Mouse (Mus musculus) heart, postnatal 10 days (tissue): ENCODE measurements around the gene Reep6. TPM values are rescaled to one million over a fixed set of nuclear protein-coding genes. Genes with fewer than 3 reads are reported as not detected.

ENCODE experiments used
- DNase-seq, 2 experiments: peaks; one replicate each; pipeline ENCODE4 v3.0.0; 2021
- intact Hi-C: fragments of 180-260 bp; cut with DNase I; formaldehyde crosslinking; loops from one replicate; pipeline ENCODE4 v1.15.1; 2025
- microRNA-seq, 2 experiments: library from miRNA; unstranded; fragments of <30 nt; microRNA quantifications; one replicate each; pipeline ENCODE4 v1.2.0; 2022
- total RNA-seq, 2 experiments: library from RNA; stranded (reverse); gene quantifications; 2 replicates each; pipeline ENCODE4 v1.2.3; 2021

Reep6 gene
- total RNA-seq, 2 experiments from 2014 or later, result 2.2 to 2.4 TPM

DNA sequence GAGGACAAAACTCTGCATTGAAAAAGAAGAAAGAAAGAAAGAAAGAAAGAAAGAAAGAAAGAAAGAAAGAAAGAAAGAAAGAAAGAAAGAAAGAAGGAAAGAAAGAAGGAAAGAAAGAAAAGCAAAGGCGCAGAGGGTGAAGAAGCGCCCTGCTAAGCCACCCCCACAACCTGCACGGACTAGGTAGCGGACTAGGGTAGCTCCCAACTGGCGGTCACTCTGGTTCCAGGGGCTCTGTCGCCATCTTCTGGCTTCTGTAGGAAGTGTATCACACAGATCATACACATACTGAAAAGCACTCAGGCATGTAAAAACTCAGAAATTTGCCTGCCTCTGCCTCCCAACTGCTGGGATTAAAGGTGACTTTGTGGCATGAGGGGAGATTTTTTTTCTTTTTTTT lies 44.3 kb downstream of the Reep6 start:
- intact Hi-C loops, result loop anchor here (1.0 to 5.0 kb wide), 4 partner anchors 24 to 197 kb away; partner anchors contain the start of genes Apc2 and Efna2
- peak; percentile 82 to 90 for DNase-seq

DNA sequence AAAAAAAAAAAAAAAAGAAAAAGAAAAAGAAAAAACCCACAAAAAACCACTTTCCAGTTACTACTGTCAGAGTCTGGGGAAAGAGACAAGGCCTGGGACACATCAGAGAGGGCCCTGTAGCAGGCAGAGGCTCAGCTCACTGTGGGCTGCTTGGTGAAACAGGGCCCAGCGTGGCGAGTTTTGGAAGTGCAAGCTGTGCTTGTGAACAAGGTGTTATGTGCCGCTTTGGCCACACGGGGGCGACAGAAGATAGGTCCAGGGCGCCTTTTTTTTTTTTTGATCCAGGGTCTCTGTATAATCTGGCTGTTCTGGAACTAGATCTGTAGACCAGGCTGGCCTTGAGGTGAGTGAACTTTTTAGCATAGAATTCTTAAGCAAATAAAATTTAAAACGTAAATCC lies 46.4 kb downstream of the Reep6 start:
- intact Hi-C loops, result loop anchor here (2.0 to 5.0 kb wide), 2 partner anchors 69 to 131 kb away; no protein-coding TSS in a partner anchor
- peak; percentile 93 to 97 for DNase-seq

DNA sequence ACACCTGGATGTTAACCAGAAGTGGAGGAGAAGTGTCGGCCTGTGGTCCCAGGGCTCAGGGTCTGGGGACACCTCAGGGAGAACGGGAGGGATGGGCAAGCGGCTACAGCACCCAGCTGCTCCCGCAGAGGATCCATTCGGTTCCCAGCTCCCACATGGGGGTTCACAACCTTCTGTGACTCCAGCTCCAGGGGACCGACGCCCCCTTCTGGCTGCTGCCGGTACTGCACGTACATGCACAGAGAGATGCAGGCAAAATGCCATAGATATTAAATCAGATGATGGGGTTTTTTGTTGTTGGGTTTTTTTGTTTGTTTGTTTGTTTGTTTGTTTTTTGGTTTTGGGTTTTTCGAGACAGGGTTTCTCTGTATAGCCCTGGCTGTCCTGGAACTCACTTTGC lies 48.0 kb downstream of the Reep6 start:
- DNase-seq, result no peak
- intact Hi-C loops, result loop anchor here (2.0 to 5.0 kb wide), 2 partner anchors 67 to 130 kb away; no protein-coding TSS in a partner anchor

DNA sequence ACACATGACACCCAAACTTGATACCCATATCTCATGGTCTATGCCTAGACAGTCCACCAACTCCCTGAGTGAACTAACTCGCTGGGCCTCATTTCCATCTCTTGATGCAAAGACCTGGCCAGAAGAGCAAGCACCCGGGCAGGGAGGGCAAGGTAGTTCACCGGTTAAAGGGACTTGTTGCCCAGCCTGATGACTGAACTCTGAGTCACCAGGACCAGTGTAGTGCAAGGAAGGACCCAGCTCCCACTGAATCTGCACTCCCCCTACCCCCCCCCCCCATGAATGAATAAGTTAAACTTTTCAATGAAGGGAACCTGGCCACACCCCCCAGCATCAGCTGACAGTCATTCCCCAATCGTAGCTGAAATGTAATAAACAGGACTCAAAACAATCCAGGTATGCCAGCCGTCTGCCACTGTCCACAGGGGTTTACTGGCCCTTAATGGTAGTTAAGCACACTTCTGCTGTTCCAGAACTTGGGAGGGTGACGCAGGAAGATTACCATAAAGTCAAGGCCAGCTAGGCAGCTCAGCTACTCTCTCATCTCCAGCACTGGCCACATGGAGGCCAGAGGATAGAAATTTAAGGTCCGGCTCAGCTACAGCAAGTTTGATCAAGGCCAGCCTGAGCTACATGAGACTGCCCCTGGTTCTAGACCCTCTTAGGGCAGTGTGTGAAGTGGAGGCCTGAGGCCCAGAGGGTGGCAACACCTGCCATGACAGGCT lies 53.0 kb downstream of the Reep6 start:
- intact Hi-C loops, result no loop called here
- no peak for DNase-seq

DNA sequence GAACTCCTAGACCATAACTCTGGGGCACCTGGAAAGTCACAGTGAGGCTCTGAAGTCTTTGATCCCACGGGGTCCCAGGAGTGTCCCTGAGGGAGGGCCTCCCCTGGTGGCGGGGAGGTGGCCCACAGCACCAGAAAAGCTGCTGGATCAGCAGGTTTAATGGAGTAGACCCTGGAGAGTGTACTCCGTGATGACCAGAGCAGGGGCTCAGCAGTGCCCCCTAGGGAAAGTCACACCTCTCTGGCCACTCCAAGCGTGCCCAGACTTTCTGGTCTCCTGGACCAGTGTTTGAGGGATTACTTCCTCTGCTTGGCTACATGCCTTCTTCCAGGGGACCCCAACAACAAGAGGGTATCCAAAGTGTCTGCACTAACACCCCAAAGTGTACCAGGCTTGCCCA lies 53.7 kb downstream of the Reep6 start:
- DNase-seq, result no peak
- intact Hi-C loops, result no loop called here

DNA sequence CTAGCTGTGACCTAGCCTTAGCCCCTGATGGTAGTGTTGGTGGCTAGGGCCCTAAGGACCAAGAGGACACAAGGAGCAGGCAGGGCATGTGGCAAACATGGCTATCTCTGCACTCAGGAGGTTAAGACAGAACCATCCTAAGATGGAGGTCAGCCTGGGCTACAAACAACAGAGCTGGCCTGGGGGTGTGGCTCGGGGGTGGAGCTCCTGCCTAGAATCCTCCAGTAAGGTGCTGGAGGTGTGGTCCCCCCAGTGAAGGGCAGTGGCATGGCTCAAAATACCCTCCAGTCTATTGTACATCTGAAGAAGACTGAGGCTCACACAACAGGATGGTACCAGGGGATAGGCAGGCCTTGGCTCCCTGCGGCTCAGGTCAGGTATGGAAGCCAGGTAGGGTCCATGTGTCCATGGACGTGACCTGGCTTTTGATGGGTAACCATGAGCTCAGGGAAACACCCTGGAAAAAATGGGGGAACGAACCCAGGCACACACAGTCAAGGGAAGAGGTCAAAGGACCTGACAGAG lies 54.4 kb downstream of the Reep6 start:
- intact Hi-C loops, result no loop called here
- DNase-seq, result no peak

DNA sequence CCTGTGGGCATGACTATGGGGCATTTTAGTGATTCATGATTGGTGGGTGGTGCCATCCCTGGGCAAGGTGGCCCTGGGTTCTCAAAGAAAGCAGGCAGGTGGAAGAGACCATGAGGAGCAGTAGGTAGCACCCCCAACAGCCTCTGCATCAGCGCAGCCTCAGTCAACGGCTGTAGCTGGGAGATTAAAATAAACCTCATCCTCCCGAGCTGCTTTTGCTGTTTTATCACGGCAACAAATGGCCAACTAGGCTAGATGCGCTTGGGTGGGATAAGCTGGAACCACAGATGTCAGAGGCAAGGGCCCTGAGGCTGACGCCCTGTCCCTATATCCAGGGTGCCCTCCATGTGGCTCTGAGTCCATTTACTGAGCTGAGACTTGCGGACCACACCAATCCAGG lies 55.0 kb downstream of the Reep6 start:
- DNase-seq, result no peak
- intact Hi-C loops, result no loop called here

DNA sequence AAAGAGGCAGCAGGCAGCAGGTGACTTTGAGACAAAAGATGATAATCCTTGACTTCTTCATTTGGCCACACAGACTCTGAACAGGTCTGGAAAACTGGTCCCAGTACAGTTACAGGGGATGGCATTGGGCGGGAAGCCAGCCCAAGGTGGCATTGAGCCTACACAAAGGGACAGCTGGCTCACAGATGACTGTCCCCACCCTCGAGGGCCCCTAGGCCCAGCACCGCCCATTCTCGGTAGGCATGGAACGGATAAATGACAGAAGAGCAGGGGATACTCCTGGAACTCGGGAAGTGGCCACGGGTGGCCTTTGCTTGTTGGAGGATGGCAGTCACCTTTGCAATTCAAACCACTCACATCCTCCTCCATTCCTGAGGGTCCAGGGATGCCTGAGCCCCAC lies 55.6 kb downstream of the Reep6 start:
- intact Hi-C loops, result no loop called here
- DNase-seq, result no peak

Small RNAs within 50 kb of the gene (microRNA-seq; reads per million reads assigned to microRNA genes)
- gene Gm22721, result 0 reads per million in 2 experiments

Other genes with a start within 250 kb of the Reep6 start
- gene Sbno2, start 224.4 kb upstream of the Reep6 start, total RNA-seq, result 10 to 100 TPM; 15.1 to 17.6 TPM
- gene Stk11, start 214.2 kb upstream of the Reep6 start, total RNA-seq, result 100 to 1,000 TPM; 110 to 112 TPM
- 1,000 to 10,000 TPM; 1,058 to 1,125 TPM for gene Atp5d, start 191.3 kb upstream of the Reep6 start, total RNA-seq
- 1 to 10 TPM; 3.2 to 4.1 TPM for gene Cbarp, start 189.1 kb upstream of the Reep6 start, total RNA-seq
- gene Midn, start 181.7 kb upstream of the Reep6 start, total RNA-seq, result 100 to 1,000 TPM; 132 to 190 TPM
- 100 to 1,000 TPM; 113 to 134 TPM for gene Cirbp, start 164.0 kb upstream of the Reep6 start, total RNA-seq
- gene 1600002K03Rik, start 157.0 kb upstream of the Reep6 start, total RNA-seq, result 1 to 10 TPM; 3.1 to 3.4 TPM
- 1 to 10 TPM; 1.4 to 1.7 TPM for gene Efna2, start 150.5 kb upstream of the Reep6 start, total RNA-seq
- gene Mum1, start 103.5 kb upstream of the Reep6 start, total RNA-seq, result 10 to 100 TPM; 20.3 to 23.1 TPM
- gene Ndufs7, start 80.8 kb upstream of the Reep6 start, total RNA-seq, result 100 to 1,000 TPM; 609 to 639 TPM
- gene Gamt, start 68.9 kb upstream of the Reep6 start, total RNA-seq, result 10 to 100 TPM; 19.3 to 21.3 TPM
- 10 to 100 TPM; 86.4 to 95.4 TPM for gene Dazap1, start 68.5 kb upstream of the Reep6 start, total RNA-seq
- 100 to 1,000 TPM; 859 to 871 TPM for gene Rps15, start 37.5 kb upstream of the Reep6 start, total RNA-seq
- gene Apc2, start 34.0 kb upstream of the Reep6 start, total RNA-seq, result 1 to 10 TPM; 4.7 to 5.0 TPM
- 10 to 100 TPM; 15.3 to 17.9 TPM for gene 2310011J03Rik, start 9.4 kb upstream of the Reep6 start, total RNA-seq
- gene Pcsk4, start 455 bp upstream of the Reep6 start, total RNA-seq, result 1 to 10 TPM; 1.7 to 1.8 TPM
- 10 to 100 TPM; 36.9 to 42.9 TPM for gene Adamtsl5, start 18.5 kb downstream of the Reep6 start, total RNA-seq
- under 1 TPM in 1 of 2 experiments, not detected in 1; 0.25 TPM for gene Plk5, start 26.5 kb downstream of the Reep6 start, total RNA-seq
- 10 to 100 TPM; 12.7 to 16.1 TPM for gene Mex3d, start 57.7 kb downstream of the Reep6 start, total RNA-seq
- gene Mbd3, start 69.6 kb downstream of the Reep6 start, total RNA-seq, result 100 to 1,000 TPM; 102 to 105 TPM
- gene Uqcr11, start 76.9 kb downstream of the Reep6 start, total RNA-seq, result 1,000 to 10,000 TPM; 1,658 to 1,691 TPM
- 10 to 100 TPM; 40.3 to 51.8 TPM for gene Tcf3, start 103.7 kb downstream of the Reep6 start, total RNA-seq
- not detected for gene Onecut3, start 164.9 kb downstream of the Reep6 start, total RNA-seq
- not detected for gene Atp8b3, start 209.2 kb downstream of the Reep6 start, total RNA-seq
- 10 to 100 TPM; 20.3 to 21.5 TPM for gene Rexo1, start 231.6 kb downstream of the Reep6 start, total RNA-seq
- 1 to 10 TPM; 5.9 to 6.9 TPM for gene Klf16, start 247.4 kb downstream of the Reep6 start, total RNA-seq